Mouse (Mus musculus) G1E (cell line): ENCODE data around the gene Klf7.

Experiments used
- CTCF ChIP-seq: IDR thresholded peaks from 2 replicates; pipeline ENCODE4 v1.5.1; 2012; ENCODE audit warnings: low read depth, low read length, inconsistent platforms, mixed read lengths
- GATA1 ChIP-seq: IDR thresholded peaks from 2 replicates; pipeline ENCODE4 v1.6.1; 2012; ENCODE audit warnings: borderline replicate concordance, low read length, inconsistent platforms, mixed read lengths
- POLR2AphosphoS5 ChIP-seq: IDR thresholded peaks from 2 replicates; pipeline ENCODE4 v1.6.1; 2012; ENCODE audit warnings: low read depth, low read length, inconsistent platforms; ENCODE audit not compliant: insufficient replicate concordance
- TAL1 ChIP-seq: conservative IDR thresholded peaks from 2 replicates; pipeline ENCODE4 v1.6.1; 2012; ENCODE audit warnings: low read depth, low read length, inconsistent platforms, mixed read lengths

DNA sequence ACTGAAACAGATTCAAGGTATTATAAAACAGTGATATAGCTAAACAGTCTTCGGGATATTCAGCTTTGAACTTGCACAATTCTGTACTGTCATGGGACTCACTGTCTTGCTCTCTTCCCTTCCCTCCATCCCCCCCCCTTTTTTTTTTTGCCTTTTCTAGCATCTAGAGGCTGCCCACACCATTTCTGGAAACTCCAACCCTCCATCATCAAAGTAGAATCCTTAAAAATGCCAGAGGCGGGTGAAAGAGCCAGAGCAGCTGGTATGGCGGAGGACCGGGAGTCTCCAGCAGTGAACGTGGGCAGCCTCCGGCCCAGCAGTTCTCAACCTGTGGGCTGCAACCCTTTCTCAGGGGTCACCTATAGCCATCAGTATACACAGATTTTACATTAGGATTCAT, 84.3 kb downstream of the Klf7 start:
- TF ChIP-seq CTCF = no peak
- no peak for TF ChIP-seq GATA1
- TF ChIP-seq TAL1 = no peak
- TF ChIP-seq POLR2AphosphoS5 = no peak
